Mouse (Mus musculus) liver, adult 10 weeks (tissue): ENCODE data around the gene Arhgef5. TPM values are rescaled to one million over a fixed set of nuclear protein-coding genes. Genes with fewer than 3 reads are reported as not detected.

Experiments
- polyA plus RNA-seq: library from polyadenylated mRNA; stranded (reverse); fragments of 350-450 nt; fragmentation: Illumina TruSeq; extraction: RNeasy Lipid Tissue Mini Kit (QIAGEN cat#74804); gene quantifications from one replicate; pipeline ENCODE4 v1.2.3, GENCODE M21; 2014; ENCODE audit warnings: low read depth, low replicate concordance

The Arhgef5 gene
- polyA plus RNA-seq, result 11.0 TPM

DNA sequence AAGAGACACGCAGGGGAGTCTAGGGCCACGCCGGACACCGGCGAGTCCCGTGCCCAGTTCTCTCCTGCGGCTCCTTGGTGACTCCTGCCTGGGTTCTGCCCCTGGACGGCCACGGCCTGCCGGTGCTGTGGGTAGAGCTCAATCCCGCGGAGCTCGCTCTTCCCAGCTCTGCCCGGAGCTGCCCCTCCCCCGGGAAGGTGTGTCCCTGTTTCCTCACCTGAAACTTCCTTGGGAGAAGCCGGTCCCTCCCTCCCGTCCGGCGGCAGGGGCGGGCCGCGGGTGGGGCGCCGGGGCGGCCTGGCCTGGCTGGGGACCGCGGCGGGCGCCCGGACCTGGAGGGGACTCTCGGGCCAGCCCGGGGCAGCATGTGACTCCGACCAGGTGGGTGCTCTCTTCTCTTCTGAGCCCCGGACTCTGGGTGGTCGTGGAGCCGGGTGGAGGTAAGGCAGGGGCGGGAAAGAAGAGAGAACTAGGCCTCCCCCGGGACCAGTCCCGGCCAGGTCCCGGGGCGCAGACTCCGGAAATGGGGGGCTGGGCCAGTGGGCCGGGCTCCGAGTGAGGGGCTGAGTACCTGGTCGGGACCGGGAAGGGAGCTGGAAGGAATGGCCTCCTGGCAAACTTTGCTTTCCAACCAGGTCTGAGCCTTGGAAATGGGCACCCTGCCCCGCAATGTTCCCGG lies at the start of gene Arhgef5:
Gene Arhgef5 (plus strand): TSS at position 220 of the 679 bp plus-strand sequence.

DNA sequence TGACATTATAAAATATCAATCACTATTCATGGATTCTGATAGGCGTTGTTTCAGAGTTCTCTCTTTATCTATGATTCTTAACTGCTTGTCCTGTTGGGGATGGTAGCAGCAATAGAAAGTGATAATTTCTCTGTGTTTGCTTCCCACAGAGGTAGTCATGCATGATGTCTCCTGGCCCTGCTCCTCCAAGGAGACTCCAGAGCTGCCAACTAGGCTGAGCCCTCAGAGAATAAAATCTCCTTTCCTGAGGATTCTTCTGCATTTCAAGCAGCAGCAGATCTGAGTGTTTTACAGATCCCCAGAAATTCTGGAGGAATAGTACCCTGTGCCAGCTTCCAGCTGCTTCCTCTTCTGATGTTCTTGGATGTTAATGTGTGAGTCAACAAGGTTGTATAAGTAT lies 34.1 kb upstream of the Arhgef5 start, which contains the start of gene Olfr47:
Gene Olfr47 (plus strand): TSS at position 275 of the 400 bp plus-strand sequence.

DNA sequence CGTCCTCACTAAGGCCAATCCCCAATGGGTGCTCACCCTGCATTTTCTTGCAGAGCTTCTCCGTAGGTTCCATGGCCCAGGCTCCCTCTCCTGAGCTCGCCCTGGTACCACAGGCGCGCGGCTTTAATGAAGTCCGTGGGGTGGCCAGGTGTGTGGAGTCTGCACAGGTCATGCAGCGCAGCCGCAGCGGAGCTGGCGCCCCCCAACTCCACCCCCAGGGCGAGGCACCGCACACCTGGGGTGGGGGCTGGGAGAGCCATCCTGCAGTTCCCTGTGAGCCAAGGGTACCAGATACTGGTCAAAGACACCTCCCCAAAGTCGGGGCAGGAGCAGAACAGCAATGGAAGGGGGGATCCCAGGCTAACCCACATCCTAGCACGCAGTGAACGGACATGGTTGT lies 44.1 kb downstream of the Arhgef5 start, which contains the start of gene Nobox:
Gene Nobox (minus strand): TSS at position 101 of the 400 bp plus-strand sequence.

Other genes starting within 250 kb of the Arhgef5 start
- gene Olfr441, start 159.2 kb upstream of the Arhgef5 start, polyA plus RNA-seq, result not detected
- gene Olfr237-ps1, start 119.0 kb upstream of the Arhgef5 start, polyA plus RNA-seq, result not detected
- not detected for gene Olfr437, start 102.3 kb upstream of the Arhgef5 start, polyA plus RNA-seq
- gene Olfr13, start 93.4 kb upstream of the Arhgef5 start, polyA plus RNA-seq, result not detected
- not detected for gene Olfr435, start 68.4 kb upstream of the Arhgef5 start, polyA plus RNA-seq
- not detected for gene Olfr434, start 52.6 kb upstream of the Arhgef5 start, polyA plus RNA-seq
- gene Olfr47, start 34.1 kb upstream of the Arhgef5 start, polyA plus RNA-seq, result not detected
- gene Nobox, start 44.0 kb downstream of the Arhgef5 start, polyA plus RNA-seq, result not detected